Mouse (Mus musculus) hindbrain, embryonic 12.5 days (tissue): ENCODE measurements around the gene Nrm. TPM values are rescaled to one million over a fixed set of nuclear protein-coding genes. Genes with fewer than 3 reads are reported as not detected.
"Not testable (repeated sequence)": the region's sequence is repeated elsewhere in the genome, so short reads cannot be mapped to it uniquely, and the experiment has no call there.

Source experiments
- ATAC-seq: fragments of 200-750 bp; cut with Nextera tagmentation; 2 replicates; pipeline ENCODE4 v1.8.0; 2017; ENCODE audit warnings: moderate TSS enrichment; ENCODE audit not compliant: low FRiP score
- H3K27ac ChIP-seq: fragments of 300-500 bp; sonication (generic); 2 replicates; pipeline ENCODE4 v1.5.1; 2016; ENCODE audit warnings: mild to moderate bottlenecking
- H3K27me3 ChIP-seq: fragments of 300-500 bp; sonication (generic); 2 replicates; pipeline ENCODE4 v1.6.1; 2016; ENCODE audit warnings: mild to moderate bottlenecking
- H3K36me3 ChIP-seq: fragments of 300-500 bp; sonication (generic); 2 replicates; pipeline ENCODE4 v1.6.1; 2016; ENCODE audit warnings: mild to moderate bottlenecking
- H3K4me1 ChIP-seq: fragments of 300-500 bp; sonication (generic); 2 replicates; pipeline ENCODE4 v1.6.1; 2016
- H3K4me2 ChIP-seq: fragments of 300-500 bp; sonication (generic); replicated peaks from 2 replicates; pipeline ENCODE4 v1.6.1; 2016; ENCODE audit warnings: mild to moderate bottlenecking
- H3K4me3 ChIP-seq: fragments of 300-500 bp; sonication (generic); 2 replicates; pipeline ENCODE4 v1.5.1; 2016; ENCODE audit warnings: mild to moderate bottlenecking
- H3K9ac ChIP-seq: fragments of 300-500 bp; sonication (generic); 2 replicates; pipeline ENCODE4 v1.6.1; 2016; ENCODE audit warnings: mild to moderate bottlenecking, moderate library complexity
- H3K9me3 ChIP-seq: fragments of 300-500 bp; sonication (generic); replicated peaks from 2 replicates; pipeline ENCODE4 v1.6.1; 2016; ENCODE audit warnings: mild to moderate bottlenecking
- WGBS: fragments of 180-500 bp; shearing (Covaris S2); methylation state at CpG from one replicate; pipeline ENCODE4 v1.1.7; 2016; 5-methylcytosine and 5-hydroxymethylcytosine counted together
- polyA plus RNA-seq: library from polyadenylated mRNA; unstranded; fragments of >200 nt; fragmentation: Nextera tagmentation; extraction: Ambion mirVana; gene quantifications from 2 replicates; pipeline ENCODE4 v1.2.1, GENCODE M21; 2016

The Nrm gene
- polyA plus RNA-seq, 1 experiment from 2014 or later: 36.0 TPM

DNA sequence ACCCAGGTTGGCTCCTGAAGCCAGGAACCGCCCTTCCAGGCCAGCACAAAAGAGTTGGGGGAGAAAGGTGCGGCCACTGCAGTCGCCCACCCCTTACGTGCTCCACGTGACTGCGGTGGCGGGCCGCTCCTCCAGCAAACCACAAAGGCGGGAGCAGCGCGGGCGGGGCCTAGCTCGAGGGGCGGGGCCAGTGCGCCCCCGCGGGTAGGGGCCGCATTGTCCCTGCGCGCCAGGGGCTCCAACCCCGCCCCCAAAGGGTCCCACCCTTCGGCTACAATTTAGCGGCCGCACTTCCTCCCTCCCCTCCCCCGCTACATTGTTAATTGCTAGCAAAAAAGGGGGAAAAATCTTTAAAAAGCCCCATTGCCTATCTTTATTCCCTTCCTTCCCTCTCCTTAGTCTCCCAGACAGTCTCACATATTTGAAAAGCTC, 24.1 kb upstream of the Nrm start:
- Histone ChIP-seq H3K9me3 (no peaks in the 10 kb centered on the region), H3K4me1 (peaks cover 40% of the 10 kb centered on the region), H3K4me2 (peak overlapping the region; percentile 79), H3K27ac (peak overlapping the region; percentile 99), H3K4me3 (peak overlapping the region; percentile 80), H3K27me3 (no peaks in the 10 kb centered on the region), H3K36me3 (peaks cover 46% of the 10 kb centered on the region), H3K9ac (peak overlapping the region; percentile 97)
- ATAC-seq: peak; percentile 27
- WGBS: 0% methylated on average over 23 of the region's 25 CpGs

DNA sequence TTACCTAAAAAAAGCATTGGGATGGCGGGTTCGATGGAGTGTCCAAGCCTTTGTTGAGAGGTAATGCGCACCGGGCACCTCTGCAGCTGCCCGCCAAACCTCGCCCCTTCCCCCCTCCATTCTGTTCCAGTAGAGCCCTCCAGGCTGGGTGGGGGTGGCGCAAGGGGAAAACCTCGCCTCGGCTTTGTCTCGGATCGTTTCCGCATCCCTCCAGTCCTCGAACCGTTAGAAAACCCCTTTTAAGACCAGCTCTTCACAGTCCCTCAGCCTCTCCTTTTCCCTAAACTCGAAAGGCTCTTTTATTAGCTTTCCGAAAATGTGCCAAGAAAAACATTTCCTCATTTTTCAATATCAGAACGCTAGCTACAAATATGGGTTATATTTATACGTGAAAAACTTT, 23.6 kb upstream of the Nrm start:
- H3K27ac ChIP-seq: peak overlapping the region; percentile 99
- WGBS: 0% methylated on average over 18 of the region's 18 CpGs
- peak overlapping the region; percentile 80 for H3K4me3 ChIP-seq
- peak overlapping the region; percentile 97 for H3K9ac ChIP-seq
- H3K4me1 ChIP-seq: peaks cover 44% of the 10 kb centered on the region
- H3K27me3 ChIP-seq: no peaks in the 10 kb centered on the region
- 0 out of 2 replicates have a peak, but pooled peaks have one; percentile 7 for ATAC-seq
- peak overlapping the region; percentile 79; the same call in 1 of the 2 replicates for H3K4me2 ChIP-seq
- no peaks in the 10 kb centered on the region for H3K9me3 ChIP-seq
- peaks cover 41% of the 10 kb centered on the region for H3K36me3 ChIP-seq

DNA sequence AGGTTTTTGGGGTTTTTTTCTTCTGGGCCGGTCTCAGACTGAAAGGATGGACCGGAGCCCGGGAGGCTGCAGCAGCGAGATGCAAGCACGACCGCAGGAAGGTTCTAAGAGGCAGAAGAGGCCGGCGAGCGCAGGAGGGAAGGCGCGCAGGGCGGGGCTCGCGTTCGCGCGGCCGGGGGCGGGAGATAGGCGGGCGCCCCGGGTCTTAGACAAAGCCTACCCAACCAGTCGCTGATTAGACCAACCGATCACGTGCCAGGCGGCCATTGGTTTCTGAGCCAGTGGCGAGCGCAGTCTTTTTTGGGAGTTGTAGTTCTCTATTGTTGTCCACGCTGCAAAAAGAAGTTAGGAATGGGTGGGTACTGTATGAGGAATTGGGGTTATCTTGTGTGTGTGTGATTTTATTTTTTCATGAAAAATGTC, 23.0 kb upstream of the Nrm start, which contains the start of gene Tubb5:
TSS of gene Tubb5 (minus strand) at position 185 of the 423 bp plus-strand sequence.
- Histone ChIP-seq H3K9ac (peak within 1 kb of the TSS; percentile 97), H3K27me3 (no peaks in the 10 kb centered on the region), H3K4me2 (peak within 1 kb of the TSS; percentile 79), H3K9me3 (no peaks in the 10 kb centered on the region), H3K4me1 (peaks cover 44% of the 10 kb centered on the region), H3K27ac (peak within 1 kb of the TSS; percentile 99), H3K36me3 (peaks cover 36% of the 10 kb centered on the region), H3K4me3 (peak within 1 kb of the TSS; percentile 80)
- peak; percentile 80 for ATAC-seq
- WGBS: under 1% methylated on average over 29 of the region's 29 CpGs

DNA sequence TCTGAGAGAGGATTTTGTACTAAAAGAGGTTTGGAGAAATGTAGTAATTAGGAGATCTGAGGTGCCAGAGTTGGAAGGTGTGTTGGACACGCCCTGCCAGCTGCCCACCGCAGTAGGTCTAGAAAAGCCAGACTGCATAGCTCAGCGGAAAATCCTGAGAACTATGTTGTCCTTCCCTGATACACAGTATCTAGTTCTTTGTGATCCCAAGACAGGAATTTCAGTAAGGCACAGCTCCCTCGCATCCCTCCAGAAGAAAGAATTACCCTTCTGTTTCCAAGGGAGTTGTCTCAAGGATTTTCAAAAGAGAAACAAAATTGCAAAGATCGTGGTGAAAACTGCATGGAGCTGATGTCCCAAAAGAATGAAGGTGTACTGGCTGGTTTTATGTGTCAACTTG, 22.5 kb upstream of the Nrm start:
- peaks cover 31% of the 10 kb centered on the region for H3K36me3 ChIP-seq
- no peaks in the 10 kb centered on the region for H3K9me3 ChIP-seq
- peak overlapping the region; percentile 56 for H3K9ac ChIP-seq
- H3K27ac ChIP-seq: peak overlapping the region; percentile 99
- 3% methylated on average over 5 of the region's 5 CpGs for WGBS
- H3K27me3 ChIP-seq: no peaks in the 10 kb centered on the region
- peaks cover 40% of the 10 kb centered on the region for H3K4me1 ChIP-seq
- H3K4me2 ChIP-seq: peak overlapping the region; percentile 64
- ATAC-seq: peak; percentile 33
- H3K4me3 ChIP-seq: peak overlapping the region; percentile 80

DNA sequence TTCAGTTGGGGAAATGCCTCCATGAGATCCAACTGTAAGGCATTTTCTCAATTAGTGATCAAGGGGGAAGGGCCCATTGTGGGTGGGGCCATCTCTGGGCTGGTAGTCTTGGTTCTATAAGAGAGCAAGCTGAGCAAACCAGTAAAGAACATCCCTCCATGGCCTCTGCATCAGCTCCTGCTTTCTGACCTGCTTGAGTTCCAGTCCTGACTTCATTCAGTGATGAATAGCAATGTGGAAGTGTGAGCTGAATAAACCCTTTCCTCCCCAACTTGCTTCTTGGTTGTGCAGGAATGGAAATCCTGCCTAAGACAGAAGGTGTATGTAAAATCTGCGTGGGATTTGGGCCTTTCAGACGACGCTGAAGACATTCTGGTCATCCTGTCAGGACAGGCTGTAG, 22.1 kb upstream of the Nrm start:
- not testable (repeated sequence) for H3K9me3 ChIP-seq, H3K27me3 ChIP-seq, ATAC-seq
- 63% methylated on average over 3 of the region's 3 CpGs for WGBS
- peaks cover 27% of the 10 kb centered on the region for H3K36me3 ChIP-seq
- peak overlapping the region; percentile 64 for H3K4me2 ChIP-seq
- H3K9ac ChIP-seq: peak overlapping the region; percentile 56
- H3K4me1 ChIP-seq: peaks cover 35% of the 10 kb centered on the region
- peak overlapping the region; percentile 80 for H3K4me3 ChIP-seq
- peak overlapping the region; percentile 99 for H3K27ac ChIP-seq

DNA sequence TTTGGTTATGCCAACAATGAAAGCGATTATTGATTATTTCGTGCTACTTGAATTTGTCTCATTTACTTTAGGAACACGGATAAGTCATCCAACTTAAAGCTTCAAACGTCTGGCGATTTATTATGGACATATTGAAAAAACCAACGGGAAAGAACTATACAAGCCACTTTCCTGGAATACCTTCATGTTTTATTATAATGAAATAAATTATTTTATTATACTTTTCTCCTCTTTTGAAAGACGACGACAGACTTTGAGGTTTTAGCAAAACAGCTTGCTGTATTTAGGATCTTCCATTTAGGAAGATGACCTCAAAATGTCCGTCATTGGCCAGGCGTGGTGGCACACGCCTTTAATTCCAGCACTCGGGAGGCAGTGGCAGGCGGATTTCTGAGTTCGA, 20.6 kb upstream of the Nrm start:
- peaks cover 22% of the 10 kb centered on the region for H3K4me1 ChIP-seq
- no peak overlapping the region for H3K9ac ChIP-seq
- H3K27ac ChIP-seq: peak overlapping the region; percentile 73; the same call in 1 of the 2 replicates
- peak overlapping the region; percentile 73 for H3K4me2 ChIP-seq
- no peak for ATAC-seq
- no peaks in the 10 kb centered on the region for H3K9me3 ChIP-seq
- 57% methylated on average over 14 of the region's 14 CpGs for WGBS
- no peaks in the 10 kb centered on the region for H3K27me3 ChIP-seq
- H3K4me3 ChIP-seq: peak overlapping the region; percentile 58
- H3K36me3 ChIP-seq: peaks cover 21% of the 10 kb centered on the region

DNA sequence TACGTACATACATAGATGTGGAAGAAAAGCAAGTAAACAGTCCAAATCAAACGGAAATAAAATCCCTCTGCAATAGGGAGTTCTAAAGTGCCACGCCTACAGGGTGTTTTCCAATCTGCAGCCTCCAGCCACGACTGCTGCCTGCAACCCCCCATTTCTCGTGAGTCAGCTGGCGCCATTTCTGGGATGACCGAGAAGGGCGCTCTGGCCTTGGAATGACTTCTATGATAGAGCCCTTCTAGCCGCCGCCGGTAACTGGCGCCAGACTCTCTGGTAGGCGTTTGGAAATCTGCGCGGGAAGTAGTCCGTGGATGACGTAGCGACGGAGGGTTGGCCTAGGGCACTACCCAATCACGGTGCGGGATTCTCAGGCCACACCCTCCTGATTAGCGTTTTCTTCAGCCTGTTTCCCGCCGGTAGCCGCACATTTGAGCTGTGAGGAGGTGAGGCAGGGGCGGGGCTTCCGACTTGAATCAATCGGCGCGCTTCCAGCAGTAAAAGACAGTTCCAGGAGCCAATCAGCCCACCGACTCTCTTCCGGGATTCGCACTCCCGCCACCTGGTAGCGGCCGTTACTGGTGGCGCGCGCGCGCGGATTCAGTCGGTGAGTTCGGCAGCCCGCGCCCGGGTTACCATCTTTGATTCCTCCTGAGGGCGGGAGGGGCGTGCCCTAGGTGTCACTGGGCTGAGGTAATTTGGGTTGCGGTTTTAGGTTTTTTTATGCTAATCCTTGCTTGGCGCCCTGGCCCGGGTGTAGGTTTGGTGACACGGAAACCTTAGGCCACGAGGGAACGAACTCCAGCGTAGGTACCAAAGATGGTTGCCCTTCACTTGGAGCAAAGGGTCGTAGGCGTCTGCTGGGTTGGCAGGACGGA, 19.8 kb upstream of the Nrm start, which contains the start of gene Mdc1:
TSS of gene Mdc1 (plus strand) at position 440 of the 875 bp plus-strand sequence.
- peak within 1 kb of the TSS; percentile 65 for H3K9ac ChIP-seq
- peaks cover 16% of the 10 kb centered on the region for H3K4me1 ChIP-seq
- peaks cover 21% of the 10 kb centered on the region for H3K36me3 ChIP-seq
- no peaks in the 10 kb centered on the region for H3K9me3 ChIP-seq
- H3K27ac ChIP-seq: peak within 1 kb of the TSS; percentile 73
- H3K4me2 ChIP-seq: peak within 1 kb of the TSS; percentile 73
- H3K27me3 ChIP-seq: no peaks in the 10 kb centered on the region
- ATAC-seq: peak; percentile 91
- peak within 1 kb of the TSS; percentile 58 for H3K4me3 ChIP-seq
- WGBS: under 1% methylated on average over 59 of the region's 59 CpGs

DNA sequence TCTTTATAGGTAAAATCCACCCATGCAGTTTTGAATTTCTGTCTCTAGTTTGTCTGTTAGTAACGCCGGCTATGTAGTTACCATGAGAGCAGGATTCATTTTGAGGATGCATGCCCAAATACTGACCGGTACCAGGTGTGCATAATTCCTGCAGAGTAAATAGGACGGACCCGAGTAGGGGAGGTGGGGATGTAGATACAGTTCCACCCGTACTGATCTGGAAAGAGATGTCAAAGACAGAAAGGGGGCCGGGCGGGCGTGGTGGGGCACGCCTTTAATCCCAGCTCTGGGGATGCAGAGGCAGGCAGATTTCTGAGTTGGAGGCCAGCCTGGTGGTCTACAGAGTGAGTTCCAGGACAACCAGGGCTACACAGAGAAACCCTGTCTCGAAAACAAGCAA, 19.1 kb upstream of the Nrm start:
- H3K9ac ChIP-seq: peak overlapping the region; percentile 65
- ATAC-seq: no peak
- H3K4me3 ChIP-seq: peak overlapping the region; percentile 58
- H3K9me3 ChIP-seq: no peaks in the 10 kb centered on the region
- H3K36me3 ChIP-seq: peaks cover 22% of the 10 kb centered on the region
- no peaks in the 10 kb centered on the region for H3K27me3 ChIP-seq
- 17% methylated on average over 11 of the region's 11 CpGs for WGBS
- peaks cover 16% of the 10 kb centered on the region for H3K4me1 ChIP-seq
- H3K4me2 ChIP-seq: peak overlapping the region; percentile 73
- peak overlapping the region; percentile 71 for H3K27ac ChIP-seq

DNA sequence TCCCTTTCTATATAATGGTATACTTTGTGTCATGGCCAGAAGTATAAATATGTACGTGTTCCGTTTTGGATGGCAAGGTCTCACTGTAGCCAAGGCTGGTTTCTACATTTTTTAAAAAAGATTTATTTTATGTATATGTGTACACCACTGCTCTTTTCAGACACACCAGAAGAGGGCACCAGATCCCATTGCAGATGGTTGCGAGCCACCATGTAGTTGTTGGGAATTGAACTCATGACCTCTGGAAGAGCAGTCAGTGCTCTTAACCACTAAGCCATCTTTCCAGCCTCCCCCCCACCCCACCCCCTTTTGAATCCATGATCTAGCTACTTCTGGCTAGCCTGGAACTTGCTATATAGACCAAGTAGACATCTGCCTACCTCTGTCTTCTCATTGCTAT, 17.6 kb upstream of the Nrm start:
- Histone ChIP-seq H3K4me2 (no peak overlapping the region), H3K27ac (no peak overlapping the region), H3K4me3 (no peak overlapping the region), H3K27me3 (no peaks in the 10 kb centered on the region), H3K9ac (no peak overlapping the region), H3K4me1 (peaks cover 16% of the 10 kb centered on the region), H3K36me3 (peaks cover 37% of the 10 kb centered on the region), H3K9me3 (no peaks in the 10 kb centered on the region)
- ATAC-seq: no peak
- WGBS: 98% methylated on average over 3 of the region's 3 CpGs

DNA sequence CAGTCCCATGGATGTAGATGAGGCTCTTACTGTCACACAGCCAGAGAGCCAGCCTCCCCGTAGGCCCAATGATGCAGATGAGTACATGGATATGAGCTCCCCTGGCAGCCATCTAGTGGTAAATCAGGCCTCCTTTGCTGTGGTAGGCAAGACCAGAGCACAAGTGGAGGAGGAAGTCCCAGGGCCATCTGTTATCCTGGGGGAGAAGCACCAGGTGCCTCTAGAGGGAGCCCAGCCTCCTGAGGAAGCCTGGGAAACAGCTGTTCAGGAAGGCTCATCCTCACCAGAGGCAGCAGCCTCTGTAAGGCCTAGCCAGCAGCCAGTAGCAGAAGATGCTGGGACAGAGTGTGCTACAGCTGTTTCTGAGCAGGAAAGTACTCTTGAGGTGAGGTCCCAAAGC, 13.0 kb upstream of the Nrm start:
- Histone ChIP-seq H3K27ac (no peak overlapping the region), H3K4me1 (no peaks in the 10 kb centered on the region), H3K36me3 (peaks cover 81% of the 10 kb centered on the region), H3K4me3 (no peak overlapping the region), H3K9me3 (no peaks in the 10 kb centered on the region), H3K4me2 (no peak overlapping the region), H3K27me3 (no peaks in the 10 kb centered on the region), H3K9ac (no peak overlapping the region)
- ATAC-seq: no peak
- WGBS: 78% methylated on average over 1 of the region's 1 CpGs

DNA sequence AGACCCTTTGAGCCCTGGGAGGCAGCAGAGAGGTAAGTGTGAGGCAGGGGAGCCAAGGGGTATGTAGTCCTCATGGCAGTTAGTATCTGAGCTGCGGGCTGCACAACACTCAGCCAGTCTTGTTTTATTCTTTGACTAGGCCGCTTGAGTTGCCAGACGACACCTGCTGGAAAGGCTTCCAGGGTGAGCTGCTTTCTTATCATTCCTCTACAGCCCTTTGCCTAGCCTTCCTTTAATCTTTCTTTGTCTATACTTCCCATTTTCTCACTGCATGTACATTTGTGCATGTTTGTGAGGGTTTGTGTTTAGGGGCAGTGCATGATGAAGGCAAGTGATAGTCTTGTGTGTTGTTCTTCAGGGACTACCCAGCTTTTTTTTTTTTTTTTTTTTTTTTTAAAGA, 10.1 kb upstream of the Nrm start:
- no peak overlapping the region for H3K27ac ChIP-seq
- no peaks in the 10 kb centered on the region for H3K4me1 ChIP-seq
- H3K27me3 ChIP-seq: no peaks in the 10 kb centered on the region
- ATAC-seq: no peak
- H3K4me2 ChIP-seq: no peak overlapping the region
- no peak overlapping the region; the same call in 1 of the 2 replicates for H3K9ac ChIP-seq
- H3K36me3 ChIP-seq: peaks cover 90% of the 10 kb centered on the region
- 89% methylated on average over 3 of the region's 3 CpGs for WGBS
- no peak overlapping the region for H3K4me3 ChIP-seq
- H3K9me3 ChIP-seq: no peaks in the 10 kb centered on the region

DNA sequence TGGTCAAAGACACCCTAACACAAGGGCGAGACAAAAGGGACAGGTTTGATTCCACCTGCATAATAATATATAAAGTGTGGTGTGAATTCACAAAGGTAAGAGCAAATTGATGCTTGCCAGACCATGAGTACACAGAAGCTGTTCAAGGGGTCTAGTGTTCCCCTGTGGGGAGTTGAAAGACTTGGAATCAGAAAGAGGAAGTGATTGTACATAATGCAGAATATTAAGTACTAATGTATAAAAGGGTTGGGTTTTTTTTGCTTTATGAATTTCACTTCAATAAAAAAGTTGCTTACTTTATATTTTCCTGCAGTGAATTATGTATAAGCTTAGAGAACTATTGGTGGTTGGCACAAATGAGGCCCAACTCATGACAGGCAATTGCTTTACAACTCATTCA, 1.7 kb upstream of the Nrm start:
- peaks cover 26% of the 10 kb centered on the region for H3K36me3 ChIP-seq
- 100% methylated on average over 1 of the region's 1 CpGs for WGBS
- no peak overlapping the region for H3K9ac ChIP-seq
- no peaks in the 10 kb centered on the region for H3K27me3 ChIP-seq
- H3K4me1 ChIP-seq: peaks cover 7% of the 10 kb centered on the region; the same call in 1 of the 2 replicates
- no peak overlapping the region for H3K4me3 ChIP-seq
- no peak overlapping the region for H3K27ac ChIP-seq
- no peaks in the 10 kb centered on the region for H3K9me3 ChIP-seq
- H3K4me2 ChIP-seq: no peak overlapping the region
- ATAC-seq: no peak
